Mouse (Mus musculus): ENCODE data around the gene Trmt1. TPM values are rescaled to one million over a fixed set of nuclear protein-coding genes. Genes with fewer than 3 reads are reported as not detected.
A peak's percentile ranks its signal among the peaks of the same experiment; 100 is the strongest.

Trmt1 gene
- polyA plus RNA-seq, 1 experiment from 2014 or later: 47.9 TPM

GRCm38 (mm10) chr8:84742171-84743053, 56.3 kb downstream of the Trmt1 start:
- 2% methylated on average over 32 of the region's 32 CpGs for WGBS
- Histone ChIP-seq H3K27me3 (ENCODE audit: control insufficient read depth, insufficient read depth, low read length) (peaks cover 97% of the 10 kb centered on the region), H3K9me3 (ENCODE audit: control insufficient read depth, low read length) (no peaks in the 10 kb centered on the region), H3K4me1 (replicated peaks; ENCODE audit: control insufficient read depth, insufficient read depth, low read length) (peaks cover 39% of the 10 kb centered on the region), H3K4me3 (ENCODE audit: low read depth, low read length) (no peak overlapping the region), H3K9ac (ENCODE audit: low read depth, low read length) (peak overlapping the region; percentile 34; the same call in 1 of the 2 replicates), H3K27ac (ENCODE audit: low read depth, low read length) (peak overlapping the region; percentile 65), H3K36me3 (ENCODE audit: control insufficient read depth, insufficient read depth, low read length) (no peaks in the 10 kb centered on the region), H3K4me2 (replicated peaks; ENCODE audit: low read depth, low read length) (peak overlapping the region; percentile 11; the same call in 1 of the 2 replicates)
- peak; percentile 64 for DNase-seq (ENCODE audit: low spot score)
- peak; percentile 50 for ATAC-seq (ENCODE audit: low FRiP score)

DNA sequence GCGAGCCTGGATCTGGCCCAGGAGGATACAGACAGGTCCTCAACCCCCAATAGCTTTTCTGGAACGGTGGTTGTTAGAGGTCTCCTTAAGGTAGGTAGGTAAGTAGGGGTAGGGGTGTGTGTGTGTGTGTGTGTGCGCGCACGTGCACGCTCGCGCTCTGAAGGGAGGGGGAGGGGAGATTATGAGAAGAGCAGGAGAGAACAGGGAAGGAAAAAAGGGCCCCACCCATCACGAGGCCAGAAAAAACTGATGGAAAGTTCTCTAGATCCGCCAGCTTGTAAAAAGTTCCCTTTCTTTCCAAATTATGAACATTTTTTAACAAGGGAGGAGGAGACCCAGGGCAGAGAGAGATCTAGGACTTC, 56.9 kb downstream of the Trmt1 start:
- Histone ChIP-seq H3K4me2 (replicated peaks; ENCODE audit: low read depth, low read length) (peak overlapping the region; percentile 11; the same call in 1 of the 2 replicates), H3K4me1 (replicated peaks; ENCODE audit: control insufficient read depth, insufficient read depth, low read length) (peaks cover 34% of the 10 kb centered on the region), H3K36me3 (ENCODE audit: control insufficient read depth, insufficient read depth, low read length) (no peaks in the 10 kb centered on the region), H3K9me3 (ENCODE audit: control insufficient read depth, low read length) (no peaks in the 10 kb centered on the region), H3K4me3 (ENCODE audit: low read depth, low read length) (no peak overlapping the region), H3K9ac (ENCODE audit: low read depth, low read length) (peak overlapping the region; percentile 34; the same call in 1 of the 2 replicates), H3K27ac (ENCODE audit: low read depth, low read length) (peak overlapping the region; percentile 36; the same call in 1 of the 2 replicates), H3K27me3 (ENCODE audit: control insufficient read depth, insufficient read depth, low read length) (peaks cover 97% of the 10 kb centered on the region)
- 2% methylated on average over 10 of the region's 10 CpGs for WGBS
- ATAC-seq (ENCODE audit: low FRiP score) (0 out of 2 replicates have a peak, but pooled peaks have one; percentile 32), DNase-seq (ENCODE audit: low spot score) (no peak)

- Histone ChIP-seq H3K27ac (ENCODE audit: low read depth, low read length) (peak overlapping the region; percentile 36), H3K27me3 (ENCODE audit: control insufficient read depth, insufficient read depth, low read length) (peaks cover 97% of the 10 kb centered on the region), H3K4me3 (ENCODE audit: low read depth, low read length) (no peak overlapping the region), H3K36me3 (ENCODE audit: control insufficient read depth, insufficient read depth, low read length) (no peaks in the 10 kb centered on the region), H3K9me3 (ENCODE audit: control insufficient read depth, low read length) (no peaks in the 10 kb centered on the region), H3K4me1 (replicated peaks; ENCODE audit: control insufficient read depth, insufficient read depth, low read length) (peaks cover 30% of the 10 kb centered on the region), H3K4me2 (replicated peaks; ENCODE audit: low read depth, low read length) (no peak overlapping the region; the same call in 1 of the 2 replicates), H3K9ac (ENCODE audit: low read depth, low read length) (peak overlapping the region; percentile 15; the same call in 1 of the 2 replicates)
- WGBS: 4% methylated on average over 16 of the region's 17 CpGs
- peak; percentile 86 for DNase-seq (ENCODE audit: low spot score)
- peak; percentile 71 for ATAC-seq (ENCODE audit: low FRiP score)
Observed at GRCm38 (mm10) chr8:84743517-84744420, 57.7 kb downstream of the Trmt1 start.

GRCm38 (mm10) chr8:84745032-84745925, 59.2 kb downstream of the Trmt1 start:
- H3K4me3 ChIP-seq (ENCODE audit: low read depth, low read length): no peak overlapping the region
- no peak for ATAC-seq (ENCODE audit: low FRiP score)

More at GRCm38 (mm10) chr8:84745032-84745925, 59.2 kb downstream of the Trmt1 start:
- Histone ChIP-seq H3K9ac (ENCODE audit: low read depth, low read length) (0 out of 2 replicates have a peak overlapping the region, but pooled peaks have one; percentile 11), H3K9me3 (ENCODE audit: control insufficient read depth, low read length) (no peaks in the 10 kb centered on the region), H3K4me1 (replicated peaks; ENCODE audit: control insufficient read depth, insufficient read depth, low read length) (peaks cover 30% of the 10 kb centered on the region), H3K4me2 (replicated peaks; ENCODE audit: low read depth, low read length) (peak overlapping the region; percentile 7; the same call in 1 of the 2 replicates), H3K27ac (ENCODE audit: low read depth, low read length) (0 out of 2 replicates have a peak overlapping the region, but pooled peaks have one; percentile 10), H3K27me3 (ENCODE audit: control insufficient read depth, insufficient read depth, low read length) (peaks cover 98% of the 10 kb centered on the region), H3K36me3 (ENCODE audit: control insufficient read depth, insufficient read depth, low read length) (no peaks in the 10 kb centered on the region)
- DNase-seq (ENCODE audit: low spot score): peak; percentile 62
- WGBS: 2% methylated on average over 17 of the region's 17 CpGs

Other genes with a start within 250 kb of the Trmt1 start
- gene Ier2, start 23.5 kb upstream of the Trmt1 start, polyA plus RNA-seq (2014; fragmentation: Nextera tagmentation; extraction: Ambion mirVana): 60.5 and 61.5 TPM in 2 replicates
- 19.7 and 20.5 TPM in 2 replicates for gene Nacc1, start 1.6 kb downstream of the Trmt1 start, polyA plus RNA-seq (2014; fragmentation: Nextera tagmentation; extraction: Ambion mirVana)
- gene Lyl1, start 15.2 kb downstream of the Trmt1 start, polyA plus RNA-seq (2014; fragmentation: Nextera tagmentation; extraction: Ambion mirVana): 5.3 and 5.4 TPM in 2 replicates
- 2.3 and 2.9 TPM in 2 replicates for gene G430095P16Rik, start 36.7 kb downstream of the Trmt1 start, polyA plus RNA-seq (2014; fragmentation: Nextera tagmentation; extraction: Ambion mirVana)
- 2.4 and 3.0 TPM in 2 replicates for gene Nfix, start 114.0 kb downstream of the Trmt1 start, polyA plus RNA-seq (2014; fragmentation: Nextera tagmentation; extraction: Ambion mirVana)
- gene Dand5, start 136.5 kb downstream of the Trmt1 start, polyA plus RNA-seq (2014; fragmentation: Nextera tagmentation; extraction: Ambion mirVana): 6.2 and 7.1 TPM in 2 replicates
- gene Gadd45gip1, start 145.2 kb downstream of the Trmt1 start, polyA plus RNA-seq (2014; fragmentation: Nextera tagmentation; extraction: Ambion mirVana): 36.0 and 37.2 TPM in 2 replicates
- 88.6 and 91.3 TPM in 2 replicates for gene Rad23a, start 154.4 kb downstream of the Trmt1 start, polyA plus RNA-seq (2014; fragmentation: Nextera tagmentation; extraction: Ambion mirVana)
- 837 and 845 TPM in 2 replicates for gene Calr, start 160.6 kb downstream of the Trmt1 start, polyA plus RNA-seq (2014; fragmentation: Nextera tagmentation; extraction: Ambion mirVana)
- gene Farsa, start 170.7 kb downstream of the Trmt1 start, polyA plus RNA-seq (2014; fragmentation: Nextera tagmentation; extraction: Ambion mirVana): 89.6 and 91.4 TPM in 2 replicates
- gene Syce2, start 185.8 kb downstream of the Trmt1 start, polyA plus RNA-seq (2014; fragmentation: Nextera tagmentation; extraction: Ambion mirVana): 51.1 and 57.8 TPM in 2 replicates
- 29.2 and 30.5 TPM in 2 replicates for gene Gcdh, start 207.6 kb downstream of the Trmt1 start, polyA plus RNA-seq (2014; fragmentation: Nextera tagmentation; extraction: Ambion mirVana)
- 12.0 and 14.8 TPM in 2 replicates for gene Klf1, start 215.6 kb downstream of the Trmt1 start, polyA plus RNA-seq (2014; fragmentation: Nextera tagmentation; extraction: Ambion mirVana)
- gene Dnase2a, start 222.3 kb downstream of the Trmt1 start, polyA plus RNA-seq (2014; fragmentation: Nextera tagmentation; extraction: Ambion mirVana): 5.8 and 6.4 TPM in 2 replicates

Measured in hindbrain, embryonic 11.5 days (tissue).